Mouse (Mus musculus) thymus, adult 2 months (tissue): Measurements from ENCODE around the gene Kpna2.
"Not testable (repeated sequence)": the region's sequence is repeated elsewhere in the genome, so short reads cannot be mapped to it uniquely, and the experiment has no call there.

Experiments
- CTCF ChIP-seq: fragments of 200-500 bp; IDR thresholded peaks from 2 replicates; pipeline ENCODE4 v1.5.1; 2012; ENCODE audit warnings: mild to moderate bottlenecking, control low read depth, low read length, moderate library complexity, borderline replicate concordance; ENCODE audit not compliant: control insufficient read depth, poor library complexity, insufficient read depth; ENCODE audit errors: extremely low read depth
- POLR2A ChIP-seq: fragments of 200-500 bp; IDR thresholded peaks from 2 replicates; pipeline ENCODE4 v1.6.1; 2012; ENCODE audit warnings: mild to moderate bottlenecking, low read length, control low read depth, moderate library complexity; ENCODE audit not compliant: control insufficient read depth, poor library complexity, insufficient read depth; ENCODE audit errors: extremely low read depth

DNA sequence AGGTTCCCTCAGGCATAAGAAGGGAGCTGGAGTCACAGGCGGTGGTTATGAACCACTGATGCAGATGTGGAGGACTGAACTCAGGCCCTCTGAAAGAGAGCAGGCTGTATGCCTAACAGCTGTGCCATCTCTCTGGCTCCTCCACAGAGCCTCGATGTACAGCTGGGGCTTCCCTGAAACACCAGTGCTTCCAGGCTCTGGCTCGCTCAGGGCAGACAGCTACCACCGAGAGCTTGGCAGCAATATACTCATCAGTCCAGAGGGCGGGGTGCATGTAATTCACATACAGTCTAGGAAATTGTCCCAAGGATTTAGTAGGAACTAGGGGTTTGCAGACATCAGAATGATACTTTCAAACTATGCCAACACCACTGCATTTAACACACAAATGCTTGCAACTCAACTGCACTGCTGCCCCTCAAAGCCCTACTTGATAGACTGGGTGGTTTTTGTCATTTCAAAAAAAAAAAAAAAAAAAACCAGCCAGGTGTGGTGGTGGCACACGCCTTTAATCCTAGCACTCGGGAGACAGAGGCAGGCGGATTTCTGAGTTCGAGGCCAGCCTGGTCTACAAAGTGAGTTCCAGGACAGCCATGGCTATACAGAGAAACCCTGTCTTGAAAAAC lies 13.2 kb downstream of the Kpna2 start:
- TF ChIP-seq CTCF, POLR2A: not testable (repeated sequence)
